Mouse (Mus musculus) heart, adult 2 months (tissue): ENCODE data around the gene Grin2d.

Experiments
- CTCF ChIP-seq: fragments of 200-600 bp; IDR thresholded peaks from 2 replicates; pipeline ENCODE4 v1.8.1; 2022; ENCODE audit warnings: antibody characterized with exemption, mild to moderate bottlenecking, moderate library complexity
- EP300 ChIP-seq: fragments of 200-500 bp; IDR thresholded peaks from 2 replicates; pipeline ENCODE4 v1.6.1; 2011; ENCODE audit warnings: low read depth, low read length, control low read depth; ENCODE audit not compliant: insufficient read depth
- POLR2A ChIP-seq: fragments of 200-500 bp; IDR thresholded peaks from 2 replicates; pipeline ENCODE4 v1.6.1; 2011; ENCODE audit warnings: mild to moderate bottlenecking, low read depth, low read length, control low read depth; ENCODE audit not compliant: insufficient read depth

DNA sequence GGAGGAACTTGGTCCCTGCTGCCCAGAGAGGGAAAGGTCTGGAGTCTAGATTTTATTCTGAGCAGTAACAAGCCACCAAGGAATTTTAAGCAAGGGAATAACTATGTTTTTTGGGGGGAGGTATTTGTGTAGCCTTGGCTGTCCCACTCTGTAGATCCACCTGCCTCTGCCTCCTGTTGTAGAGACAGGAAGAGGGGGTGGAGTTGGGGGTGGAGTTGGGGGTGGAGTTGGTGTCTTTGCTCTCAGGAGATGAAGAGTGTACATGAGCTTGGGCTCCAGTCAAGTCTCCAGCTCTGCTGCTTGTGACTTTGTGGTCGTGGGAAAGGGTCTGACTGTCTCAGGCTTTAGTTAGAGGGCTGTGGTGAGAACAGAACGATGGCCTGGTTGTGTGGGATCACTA is 2.8 kb upstream of the Grin2d start:
- no peak for TF ChIP-seq CTCF
- no peak for TF ChIP-seq POLR2A
- no peak for TF ChIP-seq EP300
